Mouse (Mus musculus) frontal cortex, postnatal 14 days (tissue): ENCODE results near the gene Bsg.

Experiments used
- DNase-seq, 2 experiments: peaks; one replicate each; pipeline ENCODE4 v3.0.0; 2022; ENCODE audit warnings: low spot score in 2 of 2

Bsg gene

GRCm38 (mm10) chr10:79703541-79703940 is 750 bp upstream of the Bsg start:
- no peak for DNase-seq

GRCm38 (mm10) chr10:79704970-79705360 is 674 bp downstream of the Bsg start:
- no peak for DNase-seq

- no peak for DNase-seq
Measured at GRCm38 (mm10) chr10:79705951-79706350, 1.7 kb downstream of the Bsg start.

- DNase-seq, result no peak
Measured at GRCm38 (mm10) chr10:79706406-79707094, 2.3 kb downstream of the Bsg start.

GRCm38 (mm10) chr10:79707162-79707561 is 2.9 kb downstream of the Bsg start:
- DNase-seq, result no peak

GRCm38 (mm10) chr10:79707759-79708158 is 3.5 kb downstream of the Bsg start:
- no peak for DNase-seq

- DNase-seq, result no peak
Measured at GRCm38 (mm10) chr10:79708668-79709067, 4.4 kb downstream of the Bsg start.

GRCm38 (mm10) chr10:79709307-79709706 is 5.0 kb downstream of the Bsg start:
- DNase-seq, result no peak

- no peak for DNase-seq
Measured at GRCm38 (mm10) chr10:79712029-79712428, 7.7 kb downstream of the Bsg start.

- peak in 1 of 2 experiments; percentile 70 for DNase-seq
Measured at GRCm38 (mm10) chr10:79712499-79713126, 8.3 kb downstream of the Bsg start.

GRCm38 (mm10) chr10:79713163-79713562 is 8.9 kb downstream of the Bsg start:
- DNase-seq, result no peak

GRCm38 (mm10) chr10:79714996-79715395 is 10.7 kb downstream of the Bsg start:
- no peak for DNase-seq

- DNase-seq, result no peak
Measured at GRCm38 (mm10) chr10:79716254-79716987, 12.1 kb downstream of the Bsg start, which contains the start of gene Hcn2. TSS of gene Hcn2 (plus strand) at chr10:79716634.

GRCm38 (mm10) chr10:79716988-79717355 is 12.7 kb downstream of the Bsg start:
- peak in 1 of 2 experiments; percentile 48 for DNase-seq

GRCm38 (mm10) chr10:79717640-79718357 is 13.5 kb downstream of the Bsg start:
- no peak for DNase-seq

- no peak for DNase-seq
Measured at GRCm38 (mm10) chr10:79721089-79721488, 16.8 kb downstream of the Bsg start.

- no peak for DNase-seq
Measured at GRCm38 (mm10) chr10:79723047-79723446, 18.8 kb downstream of the Bsg start.

GRCm38 (mm10) chr10:79723692-79724091 is 19.4 kb downstream of the Bsg start:
- no peak for DNase-seq

GRCm38 (mm10) chr10:79726090-79726489 is 21.8 kb downstream of the Bsg start:
- DNase-seq, result no peak

GRCm38 (mm10) chr10:79728323-79729249 is 24.3 kb downstream of the Bsg start:
- no peak for DNase-seq

- no peak for DNase-seq
Measured at GRCm38 (mm10) chr10:79729357-79729965, 25.2 kb downstream of the Bsg start.
